Mouse (Mus musculus): ENCODE data around the gene Cd81. TPM values are rescaled to one million over a fixed set of nuclear protein-coding genes. Genes with fewer than 3 reads are reported as not detected.

The Cd81 gene
- total and polyA plus RNA-seq, 2 experiments from 2014 or later, result 511 to 542 TPM

DNA sequence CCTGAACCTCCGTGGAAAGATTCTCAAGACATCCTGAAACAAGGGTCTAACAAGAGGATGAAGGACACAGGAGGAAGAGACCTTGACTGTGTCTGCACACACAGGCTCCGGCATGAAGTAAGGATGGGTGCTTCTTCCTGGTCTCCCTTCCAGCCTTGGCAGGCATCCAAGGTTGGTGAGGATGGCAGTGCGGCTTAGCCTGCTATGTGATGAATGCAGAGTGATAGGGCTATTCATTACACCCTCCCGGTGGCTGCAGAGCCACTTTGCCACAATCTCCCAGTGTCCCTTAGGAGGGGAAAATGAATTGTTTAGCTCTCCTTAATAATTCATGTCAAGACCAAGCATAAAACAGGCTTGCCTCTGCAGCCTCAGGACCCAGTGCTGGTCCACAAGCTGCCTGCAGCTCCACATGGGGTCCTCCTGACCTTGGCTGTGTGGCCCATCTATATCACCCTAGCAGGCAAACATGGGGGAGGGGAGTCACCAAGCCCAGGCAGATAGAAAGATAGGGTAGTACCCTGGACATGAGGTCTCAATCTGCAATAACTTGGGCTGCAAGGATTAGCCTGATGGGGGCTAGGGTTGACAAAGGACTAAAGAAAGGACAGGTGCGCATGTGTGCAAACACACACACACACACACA lies 40.2 kb upstream of the Cd81 start:
- Histone ChIP-seq H3K9ac (replicated peaks; ENCODE audit: low read length, poor library complexity, severe bottlenecking) (no peak overlapping the region), H3K4me3 (ENCODE audit: low read depth, low read length) (no peak overlapping the region), H3K4me2 (ENCODE audit: low read depth, low read length, poor library complexity, severe bottlenecking) (no peak overlapping the region), H3K27ac (ENCODE audit: low read depth, low read length) (no peak overlapping the region), H3K4me1 (ENCODE audit: insufficient read depth, low read length) (no peaks in the 10 kb centered on the region; the same call in 1 of the 2 replicates), H3K36me3 (ENCODE audit: insufficient read depth, low read length) (no peaks in the 10 kb centered on the region), H3K9me3 (ENCODE audit: low read length) (no peaks in the 10 kb centered on the region), H3K27me3 (ENCODE audit: insufficient read depth, low read length) (no peaks in the 10 kb centered on the region)
- ATAC-seq (ENCODE audit: low FRiP score) (no peak), DNase-seq (ENCODE audit: low spot score) (peak; percentile 56)
- 57% methylated on average over 5 of the region's 5 CpGs for WGBS
- no peak for TF ChIP-seq CTCF (IDR thresholded peaks at IDR 0.05)

DNA sequence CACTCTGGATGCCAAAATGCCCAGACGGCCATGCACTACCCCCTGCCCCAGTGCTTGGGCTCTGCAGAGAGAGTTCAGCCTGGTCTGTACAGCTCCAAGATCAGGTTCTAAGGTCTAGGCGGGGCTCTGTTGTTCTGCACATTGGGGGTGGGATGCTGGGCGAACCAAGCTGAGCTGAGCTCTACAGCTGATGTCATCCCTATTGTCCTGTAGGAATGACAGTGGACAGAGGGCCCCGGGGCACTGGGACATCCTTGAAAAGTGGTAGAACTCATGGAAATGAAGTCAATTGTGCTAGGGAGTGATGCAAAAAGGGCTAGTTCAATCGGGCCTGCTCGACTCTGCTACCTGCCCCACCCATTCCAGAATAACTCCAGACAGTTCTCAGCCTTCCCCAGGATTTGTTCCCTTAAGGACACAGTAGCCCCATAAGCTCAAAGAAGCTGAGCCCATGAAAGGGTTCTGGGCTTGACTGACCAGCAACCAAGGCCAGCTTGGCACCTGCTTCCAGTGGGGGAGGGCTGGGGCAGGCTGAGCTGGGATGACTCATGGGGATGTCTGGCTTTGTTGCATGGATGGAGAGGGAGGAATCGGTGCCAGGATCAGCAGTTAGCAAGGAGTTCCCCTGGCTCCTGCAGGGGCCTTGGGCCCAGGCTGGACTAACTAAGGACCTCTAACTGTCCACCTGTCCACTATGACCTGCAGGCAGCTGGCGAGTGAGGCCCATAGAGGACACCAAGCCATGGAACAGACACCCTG lies 38.9 kb upstream of the Cd81 start:
- Histone ChIP-seq H3K4me2 (ENCODE audit: low read depth, low read length, poor library complexity, severe bottlenecking) (no peak overlapping the region), H3K27me3 (ENCODE audit: insufficient read depth, low read length) (no peaks in the 10 kb centered on the region), H3K9me3 (ENCODE audit: low read length) (no peaks in the 10 kb centered on the region), H3K4me1 (ENCODE audit: insufficient read depth, low read length) (no peaks in the 10 kb centered on the region; the same call in 1 of the 2 replicates), H3K27ac (ENCODE audit: low read depth, low read length) (peak overlapping the region; percentile 14; the same call in 1 of the 2 replicates), H3K4me3 (ENCODE audit: low read depth, low read length) (no peak overlapping the region), H3K36me3 (ENCODE audit: insufficient read depth, low read length) (no peaks in the 10 kb centered on the region), H3K9ac (replicated peaks; ENCODE audit: low read length, poor library complexity, severe bottlenecking) (no peak overlapping the region)
- ATAC-seq (ENCODE audit: low FRiP score) (no peak), DNase-seq (ENCODE audit: low spot score) (peak; percentile 53)
- TF ChIP-seq CTCF (IDR thresholded peaks at IDR 0.05), result no peak
- 56% methylated on average over 8 of the region's 8 CpGs for WGBS

DNA sequence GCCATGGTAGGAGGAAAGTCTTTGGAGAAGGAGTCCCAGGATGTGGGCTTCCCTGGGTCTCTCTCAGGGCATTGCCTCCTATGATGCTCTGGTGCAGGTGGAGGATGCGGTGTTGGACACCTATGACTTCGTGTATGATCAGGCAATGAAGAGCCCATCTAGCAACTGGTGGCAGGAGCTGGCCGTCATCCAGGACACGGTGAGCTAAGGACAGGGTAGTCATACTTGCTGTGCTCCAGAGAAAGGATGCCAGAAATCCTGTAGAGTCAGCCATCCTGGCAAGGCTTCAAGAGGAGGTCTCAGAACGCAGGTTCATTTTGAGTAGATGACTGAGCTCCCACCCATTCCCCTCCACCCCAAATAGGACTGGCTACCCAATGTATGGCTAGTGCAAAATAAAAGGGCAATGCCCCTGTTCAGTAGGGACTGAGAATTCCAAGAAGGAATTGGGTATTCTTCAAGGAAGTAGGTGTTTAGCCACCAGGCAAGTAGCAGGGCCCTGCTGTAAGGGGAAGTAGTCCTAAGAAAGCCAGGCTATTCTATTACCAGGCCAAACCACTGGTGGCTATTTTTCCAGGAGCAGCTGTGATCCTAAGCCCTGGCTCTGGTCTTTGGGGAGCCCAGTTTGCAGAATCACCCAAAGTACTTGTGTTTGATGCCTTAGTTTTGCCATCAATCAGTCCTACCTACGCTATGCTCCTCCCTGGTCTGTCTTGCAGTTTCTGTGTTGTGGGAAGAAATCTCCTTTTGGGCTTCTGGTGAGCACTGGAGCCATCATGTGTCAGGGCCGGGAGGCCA lies 37.5 kb upstream of the Cd81 start:
- no peak overlapping the region for H3K27ac ChIP-seq (ENCODE audit: low read depth, low read length)
- no peak for ATAC-seq (ENCODE audit: low FRiP score)
- H3K9me3 ChIP-seq (ENCODE audit: low read length), result no peaks in the 10 kb centered on the region
- no peaks in the 10 kb centered on the region for H3K36me3 ChIP-seq (ENCODE audit: insufficient read depth, low read length)
- H3K4me3 ChIP-seq (ENCODE audit: low read depth, low read length), result no peak overlapping the region
- H3K9ac ChIP-seq (replicated peaks; ENCODE audit: low read length, poor library complexity, severe bottlenecking), result no peak overlapping the region
- no peak overlapping the region for H3K4me2 ChIP-seq (ENCODE audit: low read depth, low read length, poor library complexity, severe bottlenecking)
- WGBS, result 82% methylated on average over 7 of the region's 7 CpGs
- no peak for DNase-seq (ENCODE audit: low spot score)
- H3K4me1 ChIP-seq (ENCODE audit: insufficient read depth, low read length), result no peaks in the 10 kb centered on the region; the same call in 1 of the 2 replicates
- no peak for TF ChIP-seq CTCF (IDR thresholded peaks at IDR 0.05)
- H3K27me3 ChIP-seq (ENCODE audit: insufficient read depth, low read length), result no peaks in the 10 kb centered on the region

GRCm38 (mm10) chr7:143015755-143016423 lies 36.6 kb upstream of the Cd81 start:
- Histone ChIP-seq H3K36me3 (ENCODE audit: insufficient read depth, low read length) (no peaks in the 10 kb centered on the region), H3K27me3 (ENCODE audit: insufficient read depth, low read length) (no peaks in the 10 kb centered on the region), H3K4me2 (ENCODE audit: low read depth, low read length, poor library complexity, severe bottlenecking) (no peak overlapping the region), H3K4me3 (ENCODE audit: low read depth, low read length) (no peak overlapping the region), H3K27ac (ENCODE audit: low read depth, low read length) (no peak overlapping the region), H3K9me3 (ENCODE audit: low read length) (no peaks in the 10 kb centered on the region), H3K4me1 (ENCODE audit: insufficient read depth, low read length) (no peaks in the 10 kb centered on the region; the same call in 1 of the 2 replicates), H3K9ac (replicated peaks; ENCODE audit: low read length, poor library complexity, severe bottlenecking) (no peak overlapping the region)
- WGBS, result 18% methylated on average over 1 of the region's 1 CpGs
- ATAC-seq (ENCODE audit: low FRiP score) (peak; percentile 57; the same call in 1 of the 2 replicates), DNase-seq (ENCODE audit: low spot score) (peak; percentile 57)
- no peak for TF ChIP-seq CTCF (IDR thresholded peaks at IDR 0.05)

GRCm38 (mm10) chr7:143016424-143017142 lies 36.0 kb upstream of the Cd81 start:
- ATAC-seq (ENCODE audit: low FRiP score) (0 out of 2 replicates have a peak, but pooled peaks have one; percentile 29), DNase-seq (ENCODE audit: low spot score) (no peak)
- H3K4me1 ChIP-seq (ENCODE audit: insufficient read depth, low read length), result no peaks in the 10 kb centered on the region; the same call in 1 of the 2 replicates
- TF ChIP-seq CTCF (IDR thresholded peaks at IDR 0.05), result no peak
- H3K4me3 ChIP-seq (ENCODE audit: low read depth, low read length), result no peak overlapping the region
- no peak overlapping the region for H3K27ac ChIP-seq (ENCODE audit: low read depth, low read length)
- no peaks in the 10 kb centered on the region for H3K36me3 ChIP-seq (ENCODE audit: insufficient read depth, low read length)
- no peak overlapping the region for H3K4me2 ChIP-seq (ENCODE audit: low read depth, low read length, poor library complexity, severe bottlenecking)
- 32% methylated on average over 9 of the region's 9 CpGs for WGBS
- H3K9ac ChIP-seq (replicated peaks; ENCODE audit: low read length, poor library complexity, severe bottlenecking), result no peak overlapping the region
- H3K9me3 ChIP-seq (ENCODE audit: low read length), result no peaks in the 10 kb centered on the region
- no peaks in the 10 kb centered on the region for H3K27me3 ChIP-seq (ENCODE audit: insufficient read depth, low read length)

Data from midbrain, postnatal 0 days (tissue).